Mouse (Mus musculus) heart, adult 2 months (tissue): Measurements from ENCODE around the gene Add3. TPM values are rescaled to one million over a fixed set of nuclear protein-coding genes. Genes with fewer than 3 reads are reported as not detected.

ENCODE experiments used
- DNase-seq, 2 experiments: peaks; one replicate each; pipeline ENCODE4 v3.0.0; 2021
- H3K27ac ChIP-seq: fragments of 200-600 bp; 2 replicates; pipeline ENCODE4 v1.8.1; 2022
- H3K27me3 ChIP-seq: fragments of 200-500 bp; 2 replicates; pipeline ENCODE4 v1.6.1; 2012; ENCODE audit warnings: mild to moderate bottlenecking, low read length, inconsistent platforms, mixed read lengths; ENCODE audit not compliant: control insufficient read depth, insufficient read depth
- H3K36me3 ChIP-seq: fragments of 200-500 bp; 2 replicates; pipeline ENCODE4 v1.6.1; 2012; ENCODE audit warnings: low read length, inconsistent platforms; ENCODE audit not compliant: control insufficient read depth, insufficient read depth
- H3K4me1 ChIP-seq: fragments of 200-500 bp; 2 replicates; pipeline ENCODE4 v1.6.1; 2011; ENCODE audit warnings: low read length; ENCODE audit not compliant: control insufficient read depth, insufficient read depth
- H3K4me3 ChIP-seq: fragments of 200-600 bp; 2 replicates; pipeline ENCODE4 v1.8.1; 2022
- H3K79me2 ChIP-seq: fragments of 200-500 bp; replicated peaks from 2 replicates; pipeline ENCODE4 v1.6.1; 2012; ENCODE audit warnings: mild to moderate bottlenecking, inconsistent platforms, low read length, moderate library complexity, mixed read lengths; ENCODE audit not compliant: control insufficient read depth, insufficient read depth
- H3K9ac ChIP-seq: fragments of 200-500 bp; 2 replicates; pipeline ENCODE4 v1.6.1; 2012; ENCODE audit warnings: low read depth, mild to moderate bottlenecking, control low read depth, inconsistent platforms, low read length, mixed read lengths
- CTCF ChIP-seq: fragments of 200-600 bp; IDR thresholded peaks from 2 replicates; pipeline ENCODE4 v1.8.1; 2022; ENCODE audit warnings: antibody characterized with exemption, mild to moderate bottlenecking, moderate library complexity
- EP300 ChIP-seq: fragments of 200-500 bp; IDR thresholded peaks from 2 replicates; pipeline ENCODE4 v1.6.1; 2011; ENCODE audit warnings: low read depth, low read length, control low read depth; ENCODE audit not compliant: insufficient read depth
- POLR2A ChIP-seq: fragments of 200-500 bp; IDR thresholded peaks from 2 replicates; pipeline ENCODE4 v1.6.1; 2011; ENCODE audit warnings: mild to moderate bottlenecking, low read depth, low read length, control low read depth; ENCODE audit not compliant: insufficient read depth
- WGBS: fragments of 180-500 bp; shearing (Covaris S2); methylation state at CpG from one replicate; pipeline ENCODE4 v1.1.7; 2018; 5-methylcytosine and 5-hydroxymethylcytosine counted together
- intact Hi-C: fragments of 180-260 bp; cut with DNase I; formaldehyde crosslinking; loops from one replicate; pipeline ENCODE4 v1.15.1; 2025
- polyA plus RNA-seq: library from polyadenylated mRNA; depleted of rRNA; stranded (reverse); fragments of >200 nt; gene quantifications from 2 replicates; pipeline ENCODE4 v1.2.3, GENCODE M21; 2012
- total RNA-seq, 2 experiments: library from RNA; stranded (reverse); gene quantifications; 2 replicates each; pipeline ENCODE4 v1.2.3; 2021

Gene Add3
- total and polyA plus RNA-seq, 3 experiments, result 25.2 to 50.5 (median 38.9) TPM

- Histone ChIP-seq H3K4me1 (peaks cover 25% of the 10 kb centered on the region), H3K27ac (no peak overlapping the region), H3K27me3 (no peaks in the 10 kb centered on the region), H3K79me2 (peaks cover 8% of the 10 kb centered on the region), H3K9ac (no peak overlapping the region), H3K36me3 (peaks cover 19% of the 10 kb centered on the region), H3K4me3 (no peak overlapping the region)
- DNase-seq, result no peak
- TF ChIP-seq POLR2A, result no peak
- TF ChIP-seq EP300, result no peak
- no peak for TF ChIP-seq CTCF
- 53% methylated on average over 5 of the region's 5 CpGs for WGBS
- intact Hi-C loops, result no loop called here
Observed at GRCm38 (mm10) chr19:53157176-53157575, 16.9 kb downstream of the Add3 start.

GRCm38 (mm10) chr19:53159351-53159750, 19.1 kb downstream of the Add3 start:
- Histone ChIP-seq H3K4me1 (peaks cover 9% of the 10 kb centered on the region), H3K27me3 (no peaks in the 10 kb centered on the region), H3K36me3 (peaks cover 12% of the 10 kb centered on the region), H3K9ac (no peak overlapping the region), H3K4me3 (no peak overlapping the region), H3K79me2 (peaks cover 4% of the 10 kb centered on the region), H3K27ac (no peak overlapping the region)
- intact Hi-C loops, result no loop called here
- no peak for DNase-seq
- no peak for TF ChIP-seq EP300
- TF ChIP-seq POLR2A, result no peak
- no peak for TF ChIP-seq CTCF
- WGBS, result 63% methylated on average over 7 of the region's 7 CpGs

DNA sequence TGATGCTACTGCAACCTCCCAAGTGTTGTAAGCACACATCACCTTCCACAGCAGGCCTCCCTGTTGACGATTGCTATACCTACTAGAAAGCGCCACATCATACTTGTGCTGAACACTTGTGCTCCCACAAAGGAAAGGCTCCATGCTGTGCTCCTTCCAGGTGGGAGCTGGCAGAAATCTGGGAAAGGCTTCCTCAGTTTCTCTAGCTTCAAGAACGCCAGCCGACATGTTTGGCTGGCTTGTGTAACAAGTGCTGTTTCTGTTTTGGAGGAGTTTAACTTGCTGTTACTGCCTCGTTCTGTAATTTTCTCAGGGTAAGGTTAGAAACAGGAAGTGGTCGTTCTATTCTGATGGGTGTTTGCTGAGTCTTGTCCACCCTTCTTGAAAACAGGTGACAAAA, 22.7 kb downstream of the Add3 start:
- intact Hi-C loops, result no loop called here
- Histone ChIP-seq H3K4me3 (no peak overlapping the region), H3K4me1 (peaks cover 14% of the 10 kb centered on the region), H3K79me2 (peaks cover 4% of the 10 kb centered on the region), H3K36me3 (peaks cover 7% of the 10 kb centered on the region; the same call in 1 of the 2 replicates), H3K27me3 (no peaks in the 10 kb centered on the region), H3K9ac (no peak overlapping the region), H3K27ac (no peak overlapping the region)
- TF ChIP-seq EP300 (no peak), CTCF (no peak), POLR2A (no peak)
- no peak for DNase-seq
- WGBS, result 82% methylated on average over 6 of the region's 6 CpGs

DNA sequence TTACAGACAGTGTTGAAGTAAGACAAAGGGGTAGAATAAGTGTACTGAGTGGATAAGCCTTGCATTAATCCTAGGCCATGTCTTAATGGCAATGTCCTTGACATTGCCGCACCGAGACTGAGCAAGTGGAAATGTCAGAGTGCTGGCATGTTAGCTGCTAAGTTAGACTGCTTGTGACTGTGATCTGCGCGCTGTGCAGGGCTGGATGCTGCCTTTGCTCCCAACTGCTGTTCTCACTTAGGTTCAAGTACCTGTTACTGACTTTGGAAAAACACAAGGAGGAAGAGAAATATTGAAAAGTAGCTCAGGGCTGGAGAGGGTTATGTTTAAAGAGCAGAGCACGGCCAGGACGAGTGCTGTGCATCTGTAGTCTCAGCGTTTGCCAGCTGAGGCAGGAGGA, 24.4 kb downstream of the Add3 start:
- no peak for DNase-seq
- Histone ChIP-seq H3K36me3 (peaks cover 8% of the 10 kb centered on the region; the same call in 1 of the 2 replicates), H3K4me1 (peaks cover 18% of the 10 kb centered on the region), H3K9ac (no peak overlapping the region), H3K4me3 (no peak overlapping the region), H3K79me2 (peaks cover 11% of the 10 kb centered on the region), H3K27ac (no peak overlapping the region), H3K27me3 (no peaks in the 10 kb centered on the region)
- intact Hi-C loops, result no loop called here
- no peak for TF ChIP-seq POLR2A
- no peak for TF ChIP-seq CTCF
- no peak for TF ChIP-seq EP300
- 60% methylated on average over 7 of the region's 7 CpGs for WGBS

DNA sequence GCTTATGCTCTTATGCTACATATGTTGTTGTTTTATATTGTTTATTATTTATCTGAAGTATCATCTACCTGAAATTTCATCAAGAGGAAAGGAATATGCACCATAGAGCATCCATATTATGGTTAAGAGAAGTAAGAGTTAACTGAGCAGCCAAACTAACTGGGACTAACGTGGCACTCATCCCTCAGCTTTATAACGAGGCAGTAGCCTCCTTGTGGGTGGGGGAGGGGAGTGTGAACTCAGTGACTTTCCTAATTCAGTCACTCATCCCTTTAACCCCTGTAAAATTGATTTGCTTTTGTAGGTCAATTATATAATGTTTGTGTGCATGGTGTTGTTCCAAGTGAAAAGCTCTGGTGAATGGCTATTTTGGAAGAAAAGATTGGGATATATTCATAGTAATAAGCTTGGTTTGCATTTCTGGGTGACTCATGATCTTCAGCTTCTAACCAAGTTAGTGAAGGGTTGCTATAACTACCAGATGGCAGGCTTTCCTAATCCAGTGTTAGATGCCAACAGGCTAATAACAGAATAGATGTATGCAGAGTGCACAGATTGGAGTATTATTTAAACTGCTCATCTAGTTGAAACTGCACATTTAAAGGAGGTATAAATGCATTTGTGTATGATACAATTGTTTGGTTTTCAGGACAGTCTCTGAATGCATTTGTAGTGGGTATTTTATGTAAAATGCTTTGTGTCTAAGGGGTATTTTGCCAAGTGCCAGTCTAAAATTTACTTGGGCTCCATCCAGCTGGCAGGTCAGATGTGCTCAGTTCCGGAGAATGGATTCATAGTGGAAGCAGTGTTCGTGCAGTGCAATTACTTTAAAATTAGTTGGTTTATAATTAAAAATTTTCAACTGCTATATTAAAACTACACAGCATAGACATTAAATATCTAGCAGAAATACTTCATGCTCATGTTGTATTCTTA, 25.3 kb downstream of the Add3 start:
- peaks cover 11% of the 10 kb centered on the region for H3K79me2 ChIP-seq
- H3K27ac ChIP-seq, result no peak overlapping the region
- H3K36me3 ChIP-seq, result peaks cover 8% of the 10 kb centered on the region; the same call in 1 of the 2 replicates
- no peak overlapping the region for H3K4me3 ChIP-seq
- H3K27me3 ChIP-seq, result no peaks in the 10 kb centered on the region
- 22% methylated on average over 4 of the region's 4 CpGs for WGBS
- intact Hi-C loops, result no loop called here
- peaks cover 18% of the 10 kb centered on the region for H3K4me1 ChIP-seq
- TF ChIP-seq EP300 (no peak), POLR2A (no peak), CTCF (no peak)
- no peak for DNase-seq
- H3K9ac ChIP-seq, result no peak overlapping the region

DNA sequence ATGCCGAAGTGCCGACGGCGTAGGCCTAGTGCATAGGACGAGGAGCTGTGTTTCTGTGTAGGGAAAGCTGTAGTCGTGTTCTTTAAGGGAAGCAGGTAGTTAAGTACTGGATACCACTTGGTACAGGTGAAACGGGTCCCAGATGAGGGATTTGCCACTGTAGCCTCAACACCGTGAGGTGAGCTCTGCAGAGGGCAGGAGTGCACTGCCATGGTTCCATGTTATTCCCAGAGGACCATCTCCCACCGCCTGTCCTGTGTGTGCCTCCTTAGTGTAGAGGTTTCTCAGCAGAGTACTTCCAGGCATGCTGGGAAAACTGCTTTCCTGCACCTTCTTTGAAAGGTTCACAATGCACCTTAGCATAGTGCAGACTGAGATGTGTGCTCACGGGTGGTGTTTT, 26.1 kb downstream of the Add3 start:
- Histone ChIP-seq H3K79me2 (peaks cover 12% of the 10 kb centered on the region), H3K27me3 (no peaks in the 10 kb centered on the region), H3K9ac (no peak overlapping the region), H3K4me3 (no peak overlapping the region), H3K27ac (no peak overlapping the region), H3K36me3 (peaks cover 8% of the 10 kb centered on the region; the same call in 1 of the 2 replicates), H3K4me1 (peaks cover 18% of the 10 kb centered on the region)
- WGBS, result 87% methylated on average over 10 of the region's 10 CpGs
- no peak for DNase-seq
- intact Hi-C loops, result no loop called here
- TF ChIP-seq CTCF, result no peak
- no peak for TF ChIP-seq POLR2A
- TF ChIP-seq EP300, result no peak
